Mouse (Mus musculus) MEL (cell line): Measurements from ENCODE around the gene Mfsd7a. TPM values are rescaled to one million over a fixed set of nuclear protein-coding genes. Genes with fewer than 3 reads are reported as not detected.

Source experiments
- DNase-seq: peaks from one replicate; pipeline ENCODE4 v3.0.0; 2011; ENCODE audit warnings: low read depth, low spot score
- H3K27ac ChIP-seq: 2 replicates; pipeline ENCODE4 v1.5.1; 2012; ENCODE audit warnings: low read depth, mild to moderate bottlenecking, control low read depth, low read length, moderate library complexity; ENCODE audit not compliant: control insufficient read depth
- H3K27me3 ChIP-seq, 2 experiments: fragments of 150-350 bp in 1 of 2; sonication (generic) in 1 of 2; 2 replicates each; pipeline ENCODE4 v1.6.1; 2012; ENCODE audit warnings: low read length in 2 of 2, mild to moderate bottlenecking in 2 of 2, improper control_type of control experiment in 1 of 2, moderate library complexity in 1 of 2; ENCODE audit not compliant: insufficient read depth in 2 of 2, control insufficient read depth in 1 of 2
- H3K36me3 ChIP-seq, 2 experiments: 2 replicates each; pipeline ENCODE4 v1.6.1; 2012 to 2014; ENCODE audit warnings: low read length in 2 of 2, improper control_type of control experiment in 1 of 2, inconsistent platforms in 1 of 2, mild to moderate bottlenecking in 1 of 2; ENCODE audit not compliant: insufficient read depth in 2 of 2, control insufficient read depth in 1 of 2
- H3K4me1 ChIP-seq, 2 experiments: fragments of 150-350 bp in 1 of 2; sonication (generic) in 1 of 2; 2 replicates each; pipeline ENCODE4 v1.6.1; 2012; ENCODE audit warnings: low read length in 2 of 2, improper control_type of control experiment in 1 of 2, mild to moderate bottlenecking in 1 of 2; ENCODE audit not compliant: insufficient read depth in 2 of 2, control insufficient read depth in 1 of 2
- H3K4me3 ChIP-seq, 2 experiments: fragments of 150-350 bp in 1 of 2; sonication (generic) in 1 of 2; 2 replicates each; pipeline ENCODE4 v1.5.1; 2012; ENCODE audit warnings: low read depth in 2 of 2, low read length in 2 of 2, mild to moderate bottlenecking in 2 of 2, moderate library complexity in 2 of 2, control low read depth in 1 of 2, improper control_type of control experiment in 1 of 2; ENCODE audit not compliant: control insufficient read depth in 1 of 2, insufficient read depth in 1 of 2
- H3K79me2 ChIP-seq: 2 replicates; pipeline ENCODE4 v1.6.1; 2012; ENCODE audit warnings: mild to moderate bottlenecking, low read length, moderate library complexity; ENCODE audit not compliant: control insufficient read depth, poor library complexity, insufficient read depth
- H3K9ac ChIP-seq: 2 replicates; pipeline ENCODE4 v1.6.1; 2012; ENCODE audit warnings: low read depth, mild to moderate bottlenecking, control low read depth, low read length, moderate library complexity; ENCODE audit not compliant: control insufficient read depth, poor library complexity, severe bottlenecking
- H3K9me3 ChIP-seq: fragments of 150-350 bp; sonication (generic); replicated peaks from 2 replicates; pipeline ENCODE4 v1.6.1; 2012; ENCODE audit warnings: mild to moderate bottlenecking, low read length, improper control_type of control experiment, moderate library complexity; ENCODE audit not compliant: insufficient read depth
- BHLHE40 ChIP-seq: IDR thresholded peaks from 2 replicates; pipeline ENCODE4 v1.6.1; 2012; ENCODE audit warnings: low read depth, mild to moderate bottlenecking, inconsistent platforms, low read length, improper control_type of control experiment, borderline replicate concordance
- CHD1 ChIP-seq: IDR thresholded peaks from 2 replicates; pipeline ENCODE4 v1.6.1; 2012; ENCODE audit warnings: low read depth, mild to moderate bottlenecking, inconsistent platforms, low read length, improper control_type of control experiment
- CTCF ChIP-seq, 3 experiments: IDR thresholded peaks in 2 of 3; conservative IDR thresholded peaks in 1 of 3; 2 replicates each; pipeline ENCODE4 v1.5.1; 2011 to 2012; ENCODE audit warnings: low read length in 3 of 3, low read depth in 2 of 3, mild to moderate bottlenecking in 2 of 3, improper control_type of control experiment in 1 of 3, inconsistent platforms in 1 of 3, mixed read lengths in 1 of 3, moderate library complexity in 1 of 3; ENCODE audit not compliant: control insufficient read depth in 1 of 3, insufficient read depth in 1 of 3, poor library complexity in 1 of 3, severe bottlenecking in 1 of 3
- ELF1 ChIP-seq: IDR thresholded peaks from 2 replicates; pipeline ENCODE4 v1.6.1; 2014; ENCODE audit warnings: low read depth, mild to moderate bottlenecking, inconsistent platforms, low read length, improper control_type of control experiment, moderate library complexity
- GABPA ChIP-seq: IDR thresholded peaks from 2 replicates; pipeline ENCODE4 v1.6.1; 2012; ENCODE audit warnings: low read depth, mild to moderate bottlenecking, inconsistent platforms, low read length, improper control_type of control experiment, moderate library complexity
- HCFC1 ChIP-seq: IDR thresholded peaks from 2 replicates; pipeline ENCODE4 v1.6.1; 2012; ENCODE audit warnings: low read depth, mild to moderate bottlenecking, inconsistent platforms, low read length, improper control_type of control experiment, moderate library complexity
- MAFK ChIP-seq: IDR thresholded peaks from 2 replicates; pipeline ENCODE4 v1.6.1; 2011; ENCODE audit warnings: low read depth, mild to moderate bottlenecking, low read length, improper control_type of control experiment, borderline replicate concordance
- MEF2A ChIP-seq: IDR thresholded peaks from 2 replicates; pipeline ENCODE4 v1.6.1; 2014; ENCODE audit warnings: low read depth, mild to moderate bottlenecking, inconsistent platforms, low read length, improper control_type of control experiment; ENCODE audit not compliant: poor library complexity, insufficient replicate concordance, severe bottlenecking; ENCODE audit errors: extremely low read depth
- MXI1 ChIP-seq: IDR thresholded peaks from 2 replicates; pipeline ENCODE4 v1.6.1; 2011; ENCODE audit warnings: mild to moderate bottlenecking, low read depth, low read length, improper control_type of control experiment
- MYB ChIP-seq: IDR thresholded peaks from 2 replicates; pipeline ENCODE4 v1.6.1; 2011; ENCODE audit warnings: mild to moderate bottlenecking, low read depth, low read length, improper control_type of control experiment
- POLR2AphosphoS2 ChIP-seq: IDR thresholded peaks from 2 replicates; pipeline ENCODE4 v1.6.1; 2011; ENCODE audit warnings: low read length, improper control_type of control experiment
- RAD21 ChIP-seq: IDR thresholded peaks from 2 replicates; pipeline ENCODE4 v1.6.1; 2011; ENCODE audit warnings: mild to moderate bottlenecking, low read depth, low read length, improper control_type of control experiment
- SMC3 ChIP-seq: IDR thresholded peaks from 2 replicates; pipeline ENCODE4 v1.6.1; 2011; ENCODE audit warnings: low read depth, low read length, improper control_type of control experiment
- TAL1 ChIP-seq: IDR thresholded peaks from 2 replicates; pipeline ENCODE4 v1.6.1; 2012; ENCODE audit warnings: mild to moderate bottlenecking, inconsistent platforms, low read length, moderate library complexity, mixed read lengths
- TCF12 ChIP-seq: IDR thresholded peaks from 2 replicates; pipeline ENCODE4 v1.6.1; 2014; ENCODE audit warnings: low read depth, mild to moderate bottlenecking, inconsistent platforms, low read length, improper control_type of control experiment, moderate library complexity
- USF1 ChIP-seq: IDR thresholded peaks from 2 replicates; pipeline ENCODE4 v1.6.1; 2014; ENCODE audit warnings: low read depth, mild to moderate bottlenecking, inconsistent platforms, low read length, improper control_type of control experiment, moderate library complexity
- ZC3H11A ChIP-seq: IDR thresholded peaks from 2 replicates; pipeline ENCODE4 v1.6.1; 2012; ENCODE audit warnings: low read depth, mild to moderate bottlenecking, inconsistent platforms, low read length, improper control_type of control experiment
- polyA plus RNA-seq, 2 experiments: library from polyadenylated mRNA; stranded (reverse) in 1 of 2; unstranded in 1 of 2; fragments of >175 nt in 1 of 2; fragments of >200 nt in 1 of 2; gene quantifications; 2 replicates each; pipeline versions ENCODE4 v1.2.1 to v1.2.4; 2012; ENCODE audit warnings: low replicate concordance in 2 of 2, low read depth in 1 of 2; ENCODE audit not compliant: insufficient read length in 2 of 2, insufficient read depth in 1 of 2, missing spikeins in 1 of 2
- total RNA-seq: library from RNA; depleted of rRNA; stranded (reverse); fragments of 300-350 nt; gene quantifications from 2 replicates; pipeline ENCODE4 v1.2.3, GENCODE M21; 2012

Mfsd7a gene
- total and polyA plus RNA-seq, 3 experiments: not detected

DNA sequence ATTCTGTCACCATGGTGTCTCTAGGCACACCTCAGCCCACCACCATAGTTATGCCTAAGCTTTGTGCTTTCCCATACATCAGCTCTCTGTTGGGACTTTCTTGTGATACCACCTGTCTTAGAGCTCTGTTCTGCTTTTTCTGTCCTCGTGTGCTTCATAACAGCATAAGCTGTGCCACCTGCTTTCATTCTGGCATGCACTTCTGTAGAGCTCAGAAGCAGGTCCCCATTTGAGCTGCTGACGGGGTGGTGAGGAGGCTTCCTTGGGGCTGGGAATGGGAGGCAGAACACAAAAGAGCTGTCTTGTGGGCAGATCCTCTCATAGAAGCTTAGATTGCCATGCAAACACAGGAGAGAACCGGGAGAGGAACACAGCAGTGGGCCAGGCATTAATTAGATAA, 27.3 kb upstream of the Mfsd7a start:
- DNase-seq: no peak
- H3K79me2 ChIP-seq: peaks cover 2% of the 10 kb centered on the region; the same call in 1 of the 2 replicates
- H3K27me3 ChIP-seq: no peaks in the 10 kb centered on the region
- H3K9ac ChIP-seq: no peak overlapping the region
- peaks cover 0 to 30% of the 10 kb centered on the region in 2 experiments; a peak in 2 of 4 replicates for H3K36me3 ChIP-seq
- H3K9me3 ChIP-seq: no peaks in the 10 kb centered on the region
- no peak for TF ChIP-seq ELF1
- no peak overlapping the region for H3K4me3 ChIP-seq
- H3K27ac ChIP-seq: no peak overlapping the region
- H3K4me1 ChIP-seq: no peaks in the 10 kb centered on the region; a peak in 1 of 4 replicates

DNA sequence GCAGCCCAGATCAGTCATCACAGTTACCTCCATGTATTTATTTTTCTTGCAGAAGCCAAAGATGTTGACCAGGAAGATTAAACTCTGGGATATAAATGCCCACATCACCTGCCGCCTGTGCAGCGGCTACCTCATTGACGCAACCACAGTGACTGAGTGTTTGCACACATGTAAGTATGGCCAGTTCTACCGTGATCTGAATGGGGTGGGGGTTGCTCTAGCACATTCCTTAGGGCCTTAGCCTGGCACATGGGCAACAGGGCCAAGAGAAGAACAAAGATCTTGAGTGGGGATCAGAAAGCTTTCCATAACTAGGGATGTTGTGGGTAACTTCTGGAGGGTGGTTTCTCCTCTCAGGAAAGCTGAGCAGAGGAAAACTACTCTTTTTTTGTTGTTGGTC, 25.0 kb upstream of the Mfsd7a start:
- Histone ChIP-seq H3K4me1 (peaks cover 0 to 4% of the 10 kb centered on the region in 2 experiments; a peak in 1 of 4 replicates), H3K9me3 (no peaks in the 10 kb centered on the region), H3K79me2 (peaks cover 5% of the 10 kb centered on the region; the same call in 1 of the 2 replicates), H3K36me3 (peaks cover 3 to 20% of the 10 kb centered on the region in 2 experiments; a peak in 2 of 4 replicates), H3K9ac (no peak overlapping the region), H3K27me3 (no peaks in the 10 kb centered on the region), H3K4me3 (no peak overlapping the region), H3K27ac (no peak overlapping the region)
- DNase-seq: no peak
- TF ChIP-seq CTCF (IDR thresholded peaks at IDR 0.05 in 2 of 3, conservative IDR thresholded peaks at IDR 0.05 in 1 of 3; ENCODE audit: control insufficient read depth in 1 of 3, insufficient read depth in 1 of 3, low read depth in 2 of 3, low read length in 3 of 3, poor library complexity in 1 of 3, severe bottlenecking in 1 of 3) (no peak), POLR2AphosphoS2 (no peak), SMC3 (no peak)

DNA sequence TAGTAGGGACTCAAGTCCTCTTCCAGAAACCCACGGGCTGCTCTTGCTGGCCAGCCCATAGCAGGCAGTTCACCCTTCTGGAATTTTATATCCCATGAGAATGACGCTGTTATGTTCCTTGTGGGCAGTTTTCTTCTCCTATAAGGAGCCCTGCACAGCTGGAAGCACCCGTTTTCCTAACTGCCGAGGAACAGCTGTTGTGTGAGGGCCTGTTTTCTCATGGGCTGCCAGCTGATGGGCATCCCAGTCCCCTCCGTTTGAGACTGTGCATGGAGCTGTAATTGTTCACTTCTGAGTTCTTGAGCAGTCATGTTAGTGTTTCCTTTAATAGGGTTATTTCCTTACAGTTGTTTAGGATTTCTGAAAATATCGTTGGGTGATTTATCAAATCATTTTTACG, 20.9 kb upstream of the Mfsd7a start:
- H3K36me3 ChIP-seq: peaks cover 13 to 31% of the 10 kb centered on the region in 2 experiments
- H3K4me3 ChIP-seq: no peak overlapping the region
- H3K27ac ChIP-seq: no peak overlapping the region
- no peak overlapping the region for H3K9ac ChIP-seq
- no peaks in the 10 kb centered on the region for H3K27me3 ChIP-seq
- H3K4me1 ChIP-seq: peaks cover 13 to 23% of the 10 kb centered on the region in 2 experiments
- no peak for DNase-seq
- H3K9me3 ChIP-seq: no peaks in the 10 kb centered on the region
- H3K79me2 ChIP-seq: peaks cover 27% of the 10 kb centered on the region
- TF ChIP-seq MYB (no peak), ZC3H11A (no peak), MXI1 (no peak), SMC3 (no peak), CHD1 (no peak), BHLHE40 (no peak), GABPA (no peak), USF1 (no peak), MEF2A (no peak), TCF12 (no peak), TAL1 (no peak), RAD21 (no peak), HCFC1 (no peak), MAFK (no peak)
